Mouse (Mus musculus): ENCODE data around the gene Pygl. TPM values are rescaled to one million over a fixed set of nuclear protein-coding genes. Genes with fewer than 3 reads are reported as not detected.

Pygl gene
- 10 to 100 TPM in 1 of 4 experiments, 1 to 10 TPM in 3; 2.4 to 13.7 (median 2.9) TPM for total RNA-seq (2022)

DNA sequence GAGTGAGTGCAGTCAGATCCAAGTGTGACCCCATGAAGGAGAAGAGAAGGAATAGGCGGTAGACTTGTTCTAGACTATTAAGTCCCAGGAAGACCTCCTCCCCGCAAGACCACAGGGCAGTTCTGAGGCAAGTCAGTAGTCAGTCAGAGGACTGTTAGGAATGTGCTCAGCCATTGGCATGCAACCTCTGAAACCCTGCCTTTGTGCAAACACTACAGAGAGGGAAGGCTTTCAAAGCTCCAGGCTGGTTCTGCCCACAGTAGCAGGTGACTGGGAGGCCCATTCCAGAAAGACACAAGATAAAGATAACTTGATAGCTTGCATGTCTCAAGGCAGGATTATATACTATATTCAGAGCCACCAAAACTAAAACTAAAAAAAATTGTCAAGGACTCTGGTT is at the start of gene Pygl:
Gene Pygl (minus strand): TSS at position 195 of the 400 bp plus-strand sequence.
- DNase-seq (ENCODE audit: low spot score): no peak

DNA sequence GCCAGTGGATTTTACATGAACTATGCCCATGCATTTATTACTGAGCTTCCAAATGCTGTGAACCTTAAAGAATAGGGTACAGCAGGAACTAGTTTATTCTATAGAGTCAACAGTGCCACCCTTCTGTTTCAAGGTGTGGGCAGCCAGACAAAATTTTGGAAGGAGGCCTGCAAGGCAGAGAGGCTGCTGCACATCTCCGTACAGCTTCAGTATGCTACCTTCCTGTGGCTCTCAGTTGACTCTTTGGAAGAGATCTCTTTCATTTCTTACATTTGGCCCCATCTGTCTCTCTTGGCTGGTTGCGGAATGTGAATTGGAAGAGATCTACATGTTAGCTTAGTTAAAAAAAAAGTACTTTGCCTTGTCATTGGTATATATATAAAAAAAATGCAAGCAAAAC is 49.6 kb upstream of the Pygl start:
- no peak for DNase-seq (ENCODE audit: low spot score)

- DNase-seq (ENCODE audit: low spot score): no peak
Measured at GRCm38 (mm10) chr12:70280381-70280780, 49.1 kb upstream of the Pygl start.

DNA sequence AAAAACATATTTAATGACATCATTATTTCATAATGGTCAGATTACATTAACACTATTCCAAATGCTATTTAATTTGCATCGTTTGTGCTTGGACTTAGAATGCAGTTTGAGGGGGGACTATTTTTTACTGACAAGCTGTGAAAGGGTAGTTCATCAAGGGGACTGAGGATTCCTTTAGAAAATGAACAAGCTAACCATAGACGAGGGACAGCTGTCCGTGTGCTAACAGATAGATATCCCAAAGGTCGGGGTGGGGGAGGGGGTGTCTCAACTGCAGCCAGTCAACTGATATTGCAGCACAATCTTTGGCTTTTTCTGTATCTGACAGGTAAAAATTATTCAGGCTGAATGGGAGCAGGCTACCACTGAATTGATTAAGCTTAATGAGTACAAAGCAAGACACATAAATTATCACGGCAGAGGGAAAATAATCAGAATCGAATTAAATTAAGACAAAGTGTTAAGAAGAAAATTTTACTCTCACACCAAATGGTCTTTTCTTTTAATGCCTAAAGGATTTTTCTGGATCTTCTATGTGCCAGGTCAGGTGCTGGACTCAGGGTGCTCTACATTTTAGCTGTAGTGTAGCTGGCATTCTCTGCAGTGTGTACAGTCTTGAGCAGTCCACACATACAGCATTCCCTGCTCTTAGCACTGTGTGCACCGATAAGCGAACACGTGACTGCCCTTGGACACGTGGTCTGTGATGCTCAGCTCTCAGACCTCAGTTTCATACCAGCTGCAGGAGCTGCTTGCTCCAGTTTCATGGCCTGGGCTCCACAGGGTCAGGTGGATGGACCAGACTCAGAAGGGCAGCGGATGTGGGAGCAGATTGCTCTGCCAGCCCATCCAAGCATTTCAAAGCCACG is 46.0 kb upstream of the Pygl start:
- DNase-seq (ENCODE audit: low spot score): no peak

GRCm38 (mm10) chr12:70269724-70270123 is 38.4 kb upstream of the Pygl start:
- no peak for DNase-seq (ENCODE audit: low spot score)

DNA sequence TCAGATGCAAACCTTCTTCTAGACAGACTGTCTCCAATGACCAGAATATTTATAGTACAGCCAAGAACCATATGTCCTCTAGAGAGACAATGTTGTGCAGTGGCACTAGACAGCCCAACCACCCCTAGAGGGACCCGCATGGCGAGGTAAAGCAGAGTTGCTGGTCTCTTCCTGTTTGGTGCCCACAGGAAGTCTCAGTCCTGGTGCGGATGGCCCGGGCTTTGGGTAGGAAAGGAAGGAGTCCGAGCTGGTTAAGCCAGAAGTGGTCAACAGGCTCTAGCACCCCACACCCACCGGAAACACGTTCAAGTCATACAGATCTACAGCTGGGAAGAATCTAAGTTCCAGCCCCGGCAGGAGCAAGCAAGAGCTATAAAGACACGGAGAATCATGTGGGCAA is 36.0 kb upstream of the Pygl start:
- DNase-seq (ENCODE audit: low spot score): no peak

DNA sequence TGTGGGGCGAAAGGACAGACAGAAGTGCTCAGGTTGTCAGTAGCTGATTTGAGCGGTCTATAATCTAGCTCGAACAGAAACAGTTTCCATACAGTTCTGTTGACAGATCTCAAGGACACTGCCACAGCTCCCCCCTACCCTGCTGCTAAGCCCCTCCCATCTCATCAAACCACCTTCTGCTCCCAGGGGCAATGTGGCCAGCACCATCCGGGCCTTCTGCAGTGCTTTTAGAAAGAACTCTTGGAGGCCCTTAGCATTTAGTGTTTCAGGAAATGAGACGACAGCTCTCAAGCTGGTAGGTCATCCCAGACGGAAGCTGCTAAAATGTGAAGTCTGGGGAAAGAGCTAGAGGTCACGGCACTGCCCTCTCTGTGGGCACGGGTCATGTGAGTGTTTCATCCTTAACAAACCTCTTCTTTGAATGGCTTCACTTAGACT is 35.2 kb upstream of the Pygl start:
- no peak for DNase-seq (ENCODE audit: low spot score)

GRCm38 (mm10) chr12:70263721-70264120 is 32.4 kb upstream of the Pygl start:
- no peak for DNase-seq (ENCODE audit: low spot score)

GRCm38 (mm10) chr12:70262271-70262953 is 31.1 kb upstream of the Pygl start:
- no peak for DNase-seq (ENCODE audit: low spot score)

DNA sequence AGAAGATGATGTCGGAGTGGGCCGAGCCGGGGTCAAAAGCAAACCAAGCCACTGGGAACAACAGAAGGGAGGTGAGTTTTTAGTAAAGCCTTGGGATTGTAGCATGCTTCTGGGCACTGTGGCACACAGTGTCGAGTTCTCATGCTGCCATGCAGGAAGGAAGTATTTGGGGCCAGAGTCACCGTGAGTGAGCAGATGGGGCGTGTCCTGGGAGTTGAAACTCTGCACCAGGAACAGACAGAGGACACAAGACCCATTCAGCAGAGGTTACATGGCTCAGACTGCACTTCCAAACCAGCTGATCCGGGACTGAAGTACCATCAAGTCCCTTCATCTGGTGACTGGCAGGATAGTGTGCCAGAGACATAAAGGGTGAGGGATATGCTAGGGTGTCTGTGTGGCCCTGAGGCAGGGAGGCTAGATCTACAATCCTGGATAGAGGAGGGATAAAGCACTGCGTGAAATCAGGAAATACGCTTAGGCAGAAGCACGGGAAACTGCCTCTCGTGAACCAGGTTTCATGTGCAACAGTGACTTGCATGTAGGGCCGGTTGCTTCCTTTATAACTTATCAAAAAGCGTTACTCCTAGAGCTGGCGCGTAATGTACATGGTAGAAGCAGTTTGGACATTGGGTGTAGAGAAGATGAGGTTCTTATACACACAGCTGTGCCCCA is 20.1 kb upstream of the Pygl start:
- no peak for DNase-seq (ENCODE audit: low spot score)

DNA sequence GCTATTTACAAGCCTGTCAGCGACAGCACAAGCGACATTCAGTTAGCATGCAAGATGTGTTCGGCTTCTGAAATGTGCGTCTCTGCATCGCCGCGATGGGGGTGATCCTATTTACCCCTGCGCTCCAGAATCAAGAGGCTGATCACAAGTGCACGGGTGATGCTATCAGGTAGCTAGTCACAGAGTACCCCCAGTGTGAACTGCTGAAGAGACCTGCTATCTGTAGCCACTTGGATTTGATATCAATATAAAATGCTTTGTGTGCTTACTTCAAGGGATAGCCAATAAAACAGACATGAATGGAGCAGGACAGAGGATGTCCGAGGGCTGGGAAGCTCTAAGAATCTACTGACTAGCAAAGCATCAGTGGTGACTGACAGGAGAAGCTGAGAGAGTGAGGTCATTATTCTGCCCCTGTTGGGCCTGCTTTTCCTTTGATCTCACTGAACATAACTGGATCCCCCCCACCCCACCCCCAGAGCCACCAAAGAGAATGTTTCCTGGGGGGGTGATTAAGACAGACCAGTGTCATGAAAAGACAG is 18.4 kb upstream of the Pygl start:
- no peak for DNase-seq (ENCODE audit: low spot score)

DNA sequence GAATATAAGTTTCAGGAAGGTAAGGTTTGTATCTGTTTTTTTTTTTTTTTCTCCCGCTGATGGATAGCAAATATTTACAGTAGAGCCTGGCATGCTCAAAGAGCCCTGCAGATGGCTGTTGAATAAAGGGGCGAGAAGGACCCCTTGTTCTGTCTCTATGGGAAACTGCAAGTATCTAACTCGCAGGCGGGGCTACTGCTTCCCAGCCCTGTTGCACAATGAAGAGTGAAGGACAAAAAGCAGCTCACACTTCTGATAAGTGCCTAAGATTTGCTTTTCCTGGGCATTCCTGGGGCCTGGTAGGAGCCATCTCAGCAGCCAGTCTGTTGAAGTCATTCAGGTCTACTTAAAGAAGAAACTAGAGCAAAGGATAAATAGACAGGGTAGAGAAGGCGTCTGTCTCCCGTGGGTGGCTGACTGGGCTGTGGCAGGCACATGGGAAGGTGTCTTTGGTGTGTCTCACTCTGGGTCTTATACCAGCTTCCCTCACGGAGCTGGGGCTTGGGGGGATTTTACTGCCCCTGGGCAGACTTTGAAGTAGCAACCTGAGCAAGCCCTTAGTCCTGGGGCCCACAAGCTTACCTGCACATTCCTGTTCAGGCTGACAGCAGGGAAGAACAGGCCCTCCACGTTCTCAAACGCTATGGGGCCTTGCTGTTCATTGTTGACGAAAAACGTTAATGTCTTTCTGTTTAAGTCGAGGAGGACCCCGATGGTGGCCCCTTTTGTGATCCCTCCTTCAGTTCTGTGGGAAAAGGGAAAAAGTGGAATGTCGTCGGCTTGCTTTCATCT is 16.6 kb upstream of the Pygl start:
- no peak for DNase-seq (ENCODE audit: low spot score)

GRCm38 (mm10) chr12:70242550-70242949 is 11.3 kb upstream of the Pygl start:
- DNase-seq (ENCODE audit: low spot score): no peak

DNA sequence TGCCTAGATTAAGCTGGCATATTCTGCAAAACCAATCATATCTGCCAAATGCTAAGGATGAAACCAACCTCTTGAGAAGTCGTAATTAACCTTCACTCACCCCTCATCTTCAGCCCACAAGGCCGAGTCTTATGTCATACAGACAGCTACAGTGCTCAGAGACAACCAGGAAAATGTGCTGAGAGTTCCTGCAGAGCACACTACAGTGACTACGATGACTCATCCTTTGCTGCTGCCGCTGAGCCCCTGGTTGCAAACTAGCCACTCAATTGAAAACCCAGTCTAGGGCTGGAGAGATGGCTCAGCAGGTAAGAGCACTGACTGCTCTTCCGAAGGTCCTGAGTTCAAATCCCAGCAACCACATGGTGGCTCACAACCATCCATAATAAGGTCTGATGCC is 8.5 kb upstream of the Pygl start:
- no peak for DNase-seq (ENCODE audit: low spot score)

DNA sequence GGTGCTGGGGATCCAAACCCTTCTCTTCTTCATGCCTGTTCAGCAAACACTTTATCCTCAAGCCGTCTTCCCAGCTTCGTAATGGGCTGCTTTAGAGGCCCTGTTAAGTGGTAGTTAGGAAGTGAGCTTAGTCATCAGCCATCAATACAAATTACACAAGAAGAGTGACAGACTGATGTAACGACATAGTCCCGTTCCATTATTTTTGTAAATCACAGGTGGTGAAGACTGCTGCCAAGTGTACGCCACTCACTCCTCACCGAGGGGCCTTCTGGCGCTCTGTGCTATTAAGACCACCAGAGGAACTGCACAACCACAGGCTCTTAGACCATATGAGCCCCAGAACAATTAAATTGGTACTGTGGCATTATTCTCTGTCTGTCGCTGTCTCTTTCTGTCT is 7.3 kb upstream of the Pygl start:
- no peak for DNase-seq (ENCODE audit: low spot score)

DNA sequence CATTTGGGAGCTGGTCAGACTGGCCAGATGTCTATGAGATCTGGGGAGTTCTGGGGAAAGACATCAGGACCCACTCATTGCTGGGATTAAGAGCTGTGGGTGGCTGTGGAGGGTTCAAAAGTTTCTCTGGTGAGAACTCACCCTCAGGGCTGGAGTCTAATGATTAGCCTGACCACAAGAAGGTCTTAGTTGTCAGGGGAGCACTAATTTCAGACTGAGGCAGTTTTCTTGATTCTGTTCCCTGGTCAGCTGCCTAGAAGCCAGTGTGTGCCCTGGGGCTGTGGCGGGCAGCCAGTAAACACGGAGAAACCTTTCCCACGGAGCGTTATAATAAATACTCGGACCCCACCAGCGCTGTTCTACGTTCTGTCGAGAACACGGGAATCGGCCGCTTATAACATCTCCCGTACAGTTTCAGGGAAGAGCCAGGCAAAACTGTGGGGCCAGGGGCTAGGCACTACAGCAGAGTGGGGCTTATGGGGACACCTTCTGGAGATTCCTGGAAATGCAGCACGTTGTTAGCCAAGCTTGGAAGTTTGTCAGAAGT is 3.7 kb upstream of the Pygl start:
- peak; percentile 46 for DNase-seq (ENCODE audit: low spot score)

- DNase-seq (ENCODE audit: low spot score): peak; percentile 11
Measured at GRCm38 (mm10) chr12:70234411-70234810, 3.1 kb upstream of the Pygl start.

- DNase-seq (ENCODE audit: low spot score): no peak
Measured at GRCm38 (mm10) chr12:70233637-70234315, 2.5 kb upstream of the Pygl start.

DNA sequence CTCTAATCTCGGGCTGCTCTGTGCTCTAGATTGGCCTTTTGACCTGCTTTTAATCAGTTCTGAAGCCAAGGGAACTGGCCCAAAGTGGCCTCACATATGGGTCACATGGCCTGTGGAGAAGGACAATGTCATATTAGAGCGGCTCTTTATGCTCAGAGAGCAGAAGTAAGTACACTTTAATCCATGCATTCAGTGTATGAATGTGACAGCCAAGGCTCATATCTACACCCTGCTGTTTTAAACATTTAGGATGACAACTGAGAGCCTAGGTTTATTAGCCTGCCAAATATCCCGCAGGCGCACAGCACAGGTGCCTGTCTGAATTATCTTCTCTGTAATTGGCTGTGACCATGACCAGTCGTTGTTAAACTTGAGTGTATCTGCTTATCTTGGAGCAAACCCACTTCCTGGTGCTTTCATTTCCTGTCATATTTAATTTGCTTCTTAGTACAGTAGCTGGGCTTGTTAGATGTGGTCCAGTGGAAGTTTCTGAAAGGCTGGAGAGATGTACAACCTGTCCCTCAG is 794 bp upstream of the Pygl start:
- no peak for DNase-seq (ENCODE audit: low spot score)

DNA sequence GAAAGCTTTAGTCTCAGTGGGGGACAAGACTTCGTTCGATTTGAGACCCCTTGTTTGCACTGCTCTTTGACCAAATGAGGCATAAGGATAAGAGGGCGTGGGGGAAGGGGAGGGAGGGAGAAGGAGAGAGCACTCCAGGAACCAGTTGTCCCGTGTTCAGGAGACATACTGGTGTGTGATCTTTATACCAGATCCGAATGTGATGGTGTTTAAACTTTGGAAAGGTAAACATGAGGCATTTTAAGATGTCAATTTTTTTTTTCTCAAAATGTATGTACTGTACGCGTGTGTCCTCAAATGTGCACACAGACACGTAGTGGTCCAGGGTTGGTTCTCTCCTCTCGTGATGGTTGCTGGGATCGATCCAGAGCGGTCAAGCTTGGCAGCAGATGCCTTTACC is 3.1 kb downstream of the Pygl start:
- DNase-seq (ENCODE audit: low spot score): no peak

All from heart, adult 8-10 months (tissue).